Mouse (Mus musculus): Measurements from ENCODE around the gene Olfr1387. TPM values are rescaled to one million over a fixed set of nuclear protein-coding genes. Genes with fewer than 3 reads are reported as not detected.
"Not testable (repeated sequence)": the region's sequence is repeated elsewhere in the genome, so short reads cannot be mapped to it uniquely, and the experiment has no call there.

The Olfr1387 gene
- not detected for total RNA-seq (2021)

GRCm38 (mm10) chr11:49455043-49455442 lies at the start of gene Olfr1387:
Olfr1387 (plus strand) TSS chr11:49455343.
- no peak for DNase-seq (ENCODE audit: low spot score in 2 of 2)
- intact Hi-C loops (cut with DNase I) = loop anchor here (10.0 kb wide), 1 partner anchor 130 kb away; the partner anchor contains the start of gene Olfr1391

DNA sequence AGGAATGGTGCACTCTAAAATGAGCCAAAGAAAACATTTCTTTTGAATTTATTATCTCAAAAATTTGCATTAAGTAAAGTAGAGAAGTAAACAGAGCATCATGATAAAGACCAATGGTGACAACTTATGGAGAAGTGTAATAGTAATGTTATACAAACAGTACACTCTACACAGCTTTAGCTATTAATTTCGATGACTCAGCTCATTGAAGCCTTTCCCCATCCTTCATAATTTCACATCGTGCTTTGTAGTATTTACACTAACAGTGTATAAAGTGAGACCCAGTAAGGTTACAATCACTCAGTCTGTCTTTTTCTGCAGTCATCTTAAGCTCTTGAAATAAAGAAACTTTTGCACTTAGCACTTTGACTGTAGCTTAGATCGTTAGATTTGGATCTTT lies 48.4 kb upstream of the Olfr1387 start:
- intact Hi-C loops (cut with DNase I) = no loop called here
- DNase-seq (ENCODE audit: low spot score in 2 of 2) = no peak

GRCm38 (mm10) chr11:49410540-49410939 lies 44.6 kb upstream of the Olfr1387 start:
- intact Hi-C loops (cut with DNase I) = no loop called here
- DNase-seq (ENCODE audit: low spot score in 2 of 2) = no peak

DNA sequence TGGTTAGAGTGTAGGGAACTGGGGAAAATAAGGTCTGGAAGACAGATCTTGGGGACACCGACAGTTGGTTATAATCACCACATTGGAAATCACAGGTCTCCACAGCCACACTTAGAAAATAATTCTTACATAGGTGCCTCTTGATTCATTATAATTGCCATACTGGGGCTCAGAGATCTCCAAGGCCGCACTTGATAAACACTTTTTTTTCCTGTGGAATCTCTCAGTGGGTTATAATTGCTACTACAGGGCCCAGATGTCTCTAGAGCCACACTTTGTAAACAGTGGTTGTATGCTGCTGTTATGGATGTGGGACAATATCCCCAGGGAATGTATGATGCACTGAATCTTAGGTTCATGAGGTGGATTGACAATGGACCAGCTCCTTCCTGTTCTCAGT lies 32.4 kb upstream of the Olfr1387 start, which contains the start of gene Olfr1389:
TSS of gene Olfr1389 (plus strand) at position 301 of the 400 bp plus-strand sequence.
- intact Hi-C loops (cut with DNase I) = no loop called here

GRCm38 (mm10) chr11:49425257-49425927 lies 29.8 kb upstream of the Olfr1387 start:
- DNase-seq (ENCODE audit: low spot score in 2 of 2) = no peak
- intact Hi-C loops (cut with DNase I) = no loop called here

More for the DNA sequence above, 32.4 kb upstream of the Olfr1387 start, which contains the start of gene Olfr1389:
- no peak for DNase-seq (ENCODE audit: low spot score in 2 of 2)

- intact Hi-C loops (cut with DNase I) = no loop called here
- DNase-seq (ENCODE audit: low spot score in 2 of 2) = no peak
Measured at GRCm38 (mm10) chr11:49429641-49430040, 25.5 kb upstream of the Olfr1387 start.

DNA sequence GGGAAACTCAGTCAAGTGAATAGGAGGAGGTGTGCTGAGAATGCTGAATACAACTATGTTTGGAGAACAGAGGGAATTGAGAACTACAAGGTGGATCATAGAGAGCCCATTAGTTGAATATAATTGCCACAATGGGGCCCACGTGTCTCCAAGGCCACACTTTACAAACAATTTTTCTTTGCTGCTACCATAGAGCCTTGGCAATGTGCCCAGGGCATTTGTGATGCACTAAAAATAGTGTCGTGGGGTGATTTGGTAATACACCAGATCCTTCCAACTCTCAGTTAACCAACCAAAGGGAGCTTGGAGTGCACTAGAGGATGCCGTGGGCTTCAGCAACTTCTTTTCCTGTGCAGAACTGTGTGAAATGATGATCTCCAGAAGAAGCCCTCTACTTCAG lies 18.7 kb upstream of the Olfr1387 start, which contains the start of gene Olfr1388:
TSS of gene Olfr1388 (plus strand) at position 214 of the 400 bp plus-strand sequence.
- no peak for DNase-seq (ENCODE audit: low spot score in 2 of 2)
- intact Hi-C loops (cut with DNase I) = no loop called here

DNA sequence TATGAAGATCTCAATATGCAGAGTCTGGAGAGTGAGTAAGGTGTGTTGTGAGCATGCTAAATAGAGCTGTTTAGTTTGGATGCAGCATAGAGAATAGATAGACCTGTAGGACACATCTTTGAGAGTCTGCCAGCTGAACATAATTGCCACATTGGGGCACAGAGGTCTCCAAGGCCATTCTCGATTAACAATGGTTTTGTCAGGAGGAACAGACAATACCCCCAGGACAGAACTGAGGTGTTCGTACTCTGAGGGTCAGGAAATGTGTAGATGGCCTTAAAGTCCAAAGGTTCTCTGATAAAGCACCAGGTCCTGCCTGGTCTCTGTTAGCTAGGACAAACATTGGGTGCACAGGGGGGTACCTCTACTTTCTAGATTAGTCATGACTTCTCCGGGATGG lies 9.6 kb downstream of the Olfr1387 start, which contains the start of gene Olfr1386:
TSS of gene Olfr1386 (plus strand) at position 301 of the 400 bp plus-strand sequence.
- intact Hi-C loops (cut with DNase I); DNase-seq (ENCODE audit: low spot score in 2 of 2): not testable (repeated sequence)

GRCm38 (mm10) chr11:49485973-49486372 lies 30.8 kb downstream of the Olfr1387 start:
- no peak for DNase-seq (ENCODE audit: low spot score in 2 of 2)
- intact Hi-C loops (cut with DNase I) = no loop called here

DNA sequence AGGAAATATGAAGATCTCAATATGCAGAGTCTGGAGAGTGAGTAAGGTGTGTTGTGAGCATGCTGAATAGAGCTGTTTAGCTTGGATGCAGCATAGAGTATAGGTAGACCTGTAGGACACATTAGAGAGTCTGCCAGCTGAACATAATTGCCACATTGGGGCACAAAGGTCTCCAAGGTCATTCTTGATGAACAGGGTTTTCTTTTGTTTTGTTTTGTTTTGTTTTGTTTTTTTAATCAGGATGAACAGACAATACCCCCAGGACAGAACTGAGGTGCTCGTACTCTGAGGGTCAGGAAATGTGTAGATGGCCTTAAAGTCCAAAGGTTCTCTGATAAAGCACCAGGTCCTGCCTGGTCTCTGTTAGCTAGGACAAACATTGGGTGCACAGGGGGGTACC lies 33.6 kb downstream of the Olfr1387 start, which contains the start of gene Olfr1385:
TSS of gene Olfr1385 (plus strand) at position 301 of the 400 bp plus-strand sequence.
- intact Hi-C loops (cut with DNase I); DNase-seq (ENCODE audit: low spot score in 2 of 2): not testable (repeated sequence)

Other genes starting within 250 kb of the Olfr1387 start
- 10 to 100 TPM; 66.0 to 78.6 TPM for gene Mgat1, start 211.2 kb upstream of the Olfr1387 start, total RNA-seq (2021)
- gene Olfr1393, start 177.0 kb upstream of the Olfr1387 start, total RNA-seq (2021) = under 1 TPM; 0.25 to 0.29 TPM
- gene Olfr1392, start 170.1 kb upstream of the Olfr1387 start, total RNA-seq (2021) = not detected
- not detected for gene Olfr10, start 150.6 kb upstream of the Olfr1387 start, total RNA-seq (2021)
- gene Olfr1391, start 132.6 kb upstream of the Olfr1387 start, total RNA-seq (2021) = not detected
- gene Olfr1390, start 120.2 kb upstream of the Olfr1387 start, total RNA-seq (2021) = not detected
- not detected for gene Olfr1389, start 32.3 kb upstream of the Olfr1387 start, total RNA-seq (2021)
- under 1 TPM; 0.17 to 0.48 TPM for gene Olfr1388, start 18.7 kb upstream of the Olfr1387 start, total RNA-seq (2021)
- not detected for gene Olfr1386, start 9.7 kb downstream of the Olfr1387 start, total RNA-seq (2021)
- gene Olfr1385, start 33.7 kb downstream of the Olfr1387 start, total RNA-seq (2021) = under 1 TPM in 1 of 2 experiments, not detected in 1; 0.11 TPM
- gene Olfr1384, start 51.4 kb downstream of the Olfr1387 start, total RNA-seq (2021) = not detected
- not detected for gene Olfr1383, start 64.3 kb downstream of the Olfr1387 start, total RNA-seq (2021)
- gene Olfr1382, start 72.9 kb downstream of the Olfr1387 start, total RNA-seq (2021) = not detected
- gene Olfr1381, start 88.1 kb downstream of the Olfr1387 start, total RNA-seq (2021) = not detected
- gene Olfr1380, start 101.5 kb downstream of the Olfr1387 start, total RNA-seq (2021) = not detected
- gene Flt4, start 153.9 kb downstream of the Olfr1387 start, total RNA-seq (2021) = 1 to 10 TPM; 2.2 to 2.5 TPM
- under 1 TPM in 1 of 2 experiments, not detected in 1; 0.99 TPM for gene Scgb3a1, start 208.3 kb downstream of the Olfr1387 start, total RNA-seq (2021)

All from left cerebral cortex, postnatal 36 days (tissue).